Mouse (Mus musculus) midbrain, embryonic 16.5 days (tissue): ENCODE measurements at regions not wholly inside any gene's neighbourhood (a gene's known extent, or its start where the extent isn't known, plus 50 kb on each side); places are given as distances from the start of the nearest gene placed in this dataset.

ENCODE experiments used
- ATAC-seq: fragments of 200-750 bp; cut with Nextera tagmentation; 2 replicates; pipeline ENCODE4 v1.8.0; 2017; ENCODE audit warnings: moderate TSS enrichment
- H3K27ac ChIP-seq: fragments of 300-500 bp; sonication (generic); 2 replicates; pipeline ENCODE4 v1.5.1; 2014; ENCODE audit warnings: mild to moderate bottlenecking, low read length, mixed read lengths
- H3K27me3 ChIP-seq: fragments of 300-500 bp; sonication (generic); 2 replicates; pipeline ENCODE4 v1.6.1; 2014; ENCODE audit warnings: low read depth, low read length, mixed read lengths; ENCODE audit not compliant: control insufficient read depth, insufficient read depth
- H3K36me3 ChIP-seq: fragments of 300-500 bp; sonication (generic); 2 replicates; pipeline ENCODE4 v1.6.1; 2014; ENCODE audit warnings: mild to moderate bottlenecking, low read length, moderate library complexity, mixed read lengths; ENCODE audit not compliant: control insufficient read depth, insufficient read depth
- H3K4me1 ChIP-seq: fragments of 300-500 bp; sonication (generic); 2 replicates; pipeline ENCODE4 v1.6.1; 2014; ENCODE audit warnings: mild to moderate bottlenecking, low read length, mixed read lengths; ENCODE audit not compliant: control insufficient read depth, insufficient read depth
- H3K4me2 ChIP-seq: fragments of 300-500 bp; sonication (generic); 2 replicates; pipeline ENCODE4 v1.6.1; 2014; ENCODE audit warnings: mild to moderate bottlenecking, low read length, mixed read lengths
- H3K4me3 ChIP-seq: fragments of 300-500 bp; sonication (generic); 2 replicates; pipeline ENCODE4 v1.5.1; 2014; ENCODE audit warnings: low read depth, mild to moderate bottlenecking, low read length, moderate library complexity, mixed read lengths
- H3K9ac ChIP-seq: fragments of 300-500 bp; sonication (generic); 2 replicates; pipeline ENCODE4 v1.6.1; 2014; ENCODE audit warnings: low read depth, low read length, mixed read lengths
- H3K9me3 ChIP-seq: fragments of 300-500 bp; sonication (generic); replicated peaks from 2 replicates; pipeline ENCODE4 v1.6.1; 2014; ENCODE audit warnings: mild to moderate bottlenecking, low read length, mixed read lengths; ENCODE audit not compliant: control insufficient read depth, poor library complexity, severe bottlenecking
- WGBS: fragments of 180-500 bp; shearing (Covaris S2); extraction: QIAGEN DNeasy Blood & Tissue Kit; methylation state at CpG from one replicate; pipeline ENCODE4 v1.1.7; 2014; 5-methylcytosine and 5-hydroxymethylcytosine counted together

- H3K27me3 ChIP-seq, result no peaks in the 10 kb centered on the region
- no peak overlapping the region for H3K9ac ChIP-seq
- no peaks in the 10 kb centered on the region for H3K36me3 ChIP-seq
- no peaks in the 10 kb centered on the region for H3K4me1 ChIP-seq
- H3K9me3 ChIP-seq, result no peaks in the 10 kb centered on the region
- no peak for ATAC-seq
- H3K4me2 ChIP-seq, result no peak overlapping the region
- WGBS, result 84% methylated on average over 4 of the region's 4 CpGs
- H3K4me3 ChIP-seq, result no peak overlapping the region
- H3K27ac ChIP-seq, result no peak overlapping the region
These were observed 2538.4 kb upstream of the Gm7489 start for GRCm38 (mm10) chr15:51346301-51346700.

- Histone ChIP-seq H3K9ac (no peak overlapping the region), H3K4me3 (no peak overlapping the region), H3K36me3 (no peaks in the 10 kb centered on the region), H3K4me2 (no peak overlapping the region), H3K9me3 (no peaks in the 10 kb centered on the region), H3K27me3 (no peaks in the 10 kb centered on the region), H3K27ac (no peak overlapping the region), H3K4me1 (no peaks in the 10 kb centered on the region)
- WGBS, result 82% methylated on average over 7 of the region's 7 CpGs
- no peak for ATAC-seq
These were observed 2521.3 kb upstream of the Gm7489 start for GRCm38 (mm10) chr15:51363391-51363790.

- H3K27me3 ChIP-seq, result no peaks in the 10 kb centered on the region
- no peak for ATAC-seq
These were observed 2513.5 kb upstream of the Gm7489 start for GRCm38 (mm10) chr15:51371162-51371561.

GRCm38 (mm10) chr15:51390383-51390782, 2494.3 kb upstream of the Gm7489 start:
- Histone ChIP-seq H3K4me1 (no peaks in the 10 kb centered on the region), H3K27me3 (no peaks in the 10 kb centered on the region), H3K9ac (no peak overlapping the region), H3K9me3 (no peaks in the 10 kb centered on the region), H3K36me3 (no peaks in the 10 kb centered on the region), H3K4me2 (no peak overlapping the region), H3K27ac (no peak overlapping the region), H3K4me3 (no peak overlapping the region)
- 85% methylated on average over 2 of the region's 2 CpGs for WGBS
- no peak for ATAC-seq

More at GRCm38 (mm10) chr15:51371162-51371561, 2513.5 kb upstream of the Gm7489 start:
- Histone ChIP-seq H3K9ac (no peak overlapping the region), H3K36me3 (no peaks in the 10 kb centered on the region), H3K4me2 (no peak overlapping the region), H3K9me3 (no peaks in the 10 kb centered on the region), H3K27ac (no peak overlapping the region), H3K4me1 (no peaks in the 10 kb centered on the region), H3K4me3 (no peak overlapping the region)

- no peaks in the 10 kb centered on the region for H3K36me3 ChIP-seq
- no peak overlapping the region for H3K4me3 ChIP-seq
- no peaks in the 10 kb centered on the region for H3K27me3 ChIP-seq
- no peak overlapping the region for H3K27ac ChIP-seq
- ATAC-seq, result no peak
- 91% methylated on average over 2 of the region's 2 CpGs for WGBS
- H3K9me3 ChIP-seq, result no peaks in the 10 kb centered on the region
- no peak overlapping the region for H3K4me2 ChIP-seq
- no peak overlapping the region for H3K9ac ChIP-seq
- H3K4me1 ChIP-seq, result no peaks in the 10 kb centered on the region
These were observed 2493.4 kb upstream of the Gm7489 start for GRCm38 (mm10) chr15:51391352-51391751.

- Histone ChIP-seq H3K36me3 (no peaks in the 10 kb centered on the region), H3K9me3 (no peaks in the 10 kb centered on the region), H3K4me2 (no peak overlapping the region), H3K27ac (no peak overlapping the region), H3K9ac (no peak overlapping the region), H3K27me3 (no peaks in the 10 kb centered on the region), H3K4me1 (no peaks in the 10 kb centered on the region), H3K4me3 (no peak overlapping the region)
- no peak for ATAC-seq
- 80% methylated on average over 7 of the region's 7 CpGs for WGBS
These were observed 2492.0 kb upstream of the Gm7489 start for GRCm38 (mm10) chr15:51392449-51393405.

- H3K9me3 ChIP-seq, result no peaks in the 10 kb centered on the region
- no peak overlapping the region for H3K9ac ChIP-seq
- H3K4me2 ChIP-seq, result no peak overlapping the region
- no peaks in the 10 kb centered on the region for H3K4me1 ChIP-seq
- no peak for ATAC-seq
- no peaks in the 10 kb centered on the region for H3K27me3 ChIP-seq
- 58% methylated on average over 8 of the region's 8 CpGs for WGBS
- no peak overlapping the region for H3K27ac ChIP-seq
- H3K36me3 ChIP-seq, result no peaks in the 10 kb centered on the region
- no peak overlapping the region for H3K4me3 ChIP-seq
These were observed 2488.7 kb upstream of the Gm7489 start for GRCm38 (mm10) chr15:51395961-51396360.

- H3K27me3 ChIP-seq, result no peaks in the 10 kb centered on the region
- no peaks in the 10 kb centered on the region for H3K4me1 ChIP-seq
- H3K36me3 ChIP-seq, result no peaks in the 10 kb centered on the region
- no peak overlapping the region for H3K9ac ChIP-seq
- H3K4me2 ChIP-seq, result no peak overlapping the region
- H3K27ac ChIP-seq, result no peak overlapping the region
- H3K9me3 ChIP-seq, result no peaks in the 10 kb centered on the region
- no peak overlapping the region for H3K4me3 ChIP-seq
- WGBS, result 84% methylated on average over 3 of the region's 3 CpGs
- ATAC-seq, result no peak
These were observed 2481.1 kb upstream of the Gm7489 start for GRCm38 (mm10) chr15:51403581-51403980.

GRCm38 (mm10) chr15:51409791-51410308, 2474.9 kb upstream of the Gm7489 start:
- no peaks in the 10 kb centered on the region for H3K4me1 ChIP-seq
- H3K27me3 ChIP-seq, result no peaks in the 10 kb centered on the region
- no peaks in the 10 kb centered on the region for H3K36me3 ChIP-seq
- H3K27ac ChIP-seq, result no peak overlapping the region
- H3K9ac ChIP-seq, result no peak overlapping the region
- H3K4me3 ChIP-seq, result no peak overlapping the region
- no peak for ATAC-seq
- 88% methylated on average over 6 of the region's 6 CpGs for WGBS
- H3K4me2 ChIP-seq, result no peak overlapping the region
- no peaks in the 10 kb centered on the region for H3K9me3 ChIP-seq
